Mouse (Mus musculus): ENCODE measurements at regions not wholly inside any gene's neighbourhood (a gene's known extent, or its start where the extent isn't known, plus 50 kb on each side); places are given as distances from the start of the nearest gene placed in this dataset. TPM values are rescaled to one million over a fixed set of nuclear protein-coding genes. Genes with fewer than 3 reads are reported as not detected.

GRCm38 (mm10) chr5:120365950-120366467 is 65.5 kb upstream of the Lhx5 start:
- no peak overlapping the region for H3K4me2 ChIP-seq (ENCODE audit: low read depth, low read length)
- ATAC-seq (ENCODE audit: low read depth): no peak
- WGBS: 41% methylated on average over 10 of the region's 10 CpGs
- no peaks in the 10 kb centered on the region for H3K27me3 ChIP-seq (ENCODE audit: control insufficient read depth, insufficient read depth, low read depth, low read length)
- H3K36me3 ChIP-seq (ENCODE audit: control insufficient read depth, insufficient read depth, low read length): no peaks in the 10 kb centered on the region
- no peaks in the 10 kb centered on the region for H3K9me3 ChIP-seq (ENCODE audit: control insufficient read depth, low read length)
- no peaks in the 10 kb centered on the region for H3K4me1 ChIP-seq (replicated peaks; ENCODE audit: control insufficient read depth, insufficient read depth, low read length)
- no peak overlapping the region for H3K4me3 ChIP-seq (ENCODE audit: low read length)
- H3K9ac ChIP-seq (ENCODE audit: low read length): no peak overlapping the region
- H3K27ac ChIP-seq (ENCODE audit: low read length): no peak overlapping the region

GRCm38 (mm10) chr5:120368797-120369196 is 62.7 kb upstream of the Lhx5 start:
- Histone ChIP-seq H3K27ac (ENCODE audit: low read length) (no peak overlapping the region), H3K9me3 (ENCODE audit: control insufficient read depth, low read length) (no peaks in the 10 kb centered on the region), H3K4me2 (ENCODE audit: low read depth, low read length) (no peak overlapping the region), H3K36me3 (ENCODE audit: control insufficient read depth, insufficient read depth, low read length) (no peaks in the 10 kb centered on the region), H3K4me3 (ENCODE audit: low read length) (no peak overlapping the region), H3K9ac (ENCODE audit: low read length) (no peak overlapping the region), H3K4me1 (replicated peaks; ENCODE audit: control insufficient read depth, insufficient read depth, low read length) (no peaks in the 10 kb centered on the region), H3K27me3 (ENCODE audit: control insufficient read depth, insufficient read depth, low read depth, low read length) (no peaks in the 10 kb centered on the region; the same call in 1 of the 2 replicates)
- 87% methylated on average over 1 of the region's 1 CpGs for WGBS
- no peak for ATAC-seq (ENCODE audit: low read depth)

DNA sequence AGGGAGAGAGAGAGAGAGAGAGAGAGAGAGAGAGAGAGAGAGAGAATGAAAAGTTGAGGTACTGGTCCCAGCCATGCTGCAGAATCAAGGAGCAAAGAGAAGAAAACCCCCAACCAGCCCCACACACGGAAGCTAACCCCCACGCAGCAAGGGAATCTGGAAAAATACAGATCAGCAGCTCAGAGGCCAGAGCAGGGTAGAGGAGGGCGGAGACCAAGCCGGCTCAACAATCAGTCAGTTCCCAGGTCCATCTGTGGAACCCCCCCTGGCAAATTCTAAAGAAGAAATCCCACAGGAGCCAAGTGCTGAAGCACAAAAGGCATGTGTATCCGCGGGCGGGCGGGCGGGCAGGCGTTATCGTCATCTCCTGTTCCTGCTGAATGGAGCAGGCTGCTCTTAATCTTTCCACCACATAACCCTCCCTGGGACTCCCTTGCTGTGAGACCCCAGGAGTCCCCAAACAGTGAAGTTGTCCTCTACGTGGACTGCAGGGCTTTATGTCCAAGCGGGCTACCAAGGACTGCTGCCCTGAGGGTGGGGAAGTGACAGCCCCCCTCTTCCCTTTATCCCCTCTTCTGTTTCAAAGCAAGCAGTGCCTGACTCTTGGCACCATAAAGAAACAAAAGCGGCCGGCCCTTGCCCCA is 60.2 kb upstream of the Lhx5 start:
- Histone ChIP-seq H3K27me3 (ENCODE audit: control insufficient read depth, insufficient read depth, low read depth, low read length) (no peaks in the 10 kb centered on the region; the same call in 1 of the 2 replicates), H3K4me2 (ENCODE audit: low read depth, low read length) (no peak overlapping the region), H3K4me3 (ENCODE audit: low read length) (no peak overlapping the region), H3K36me3 (ENCODE audit: control insufficient read depth, insufficient read depth, low read length) (no peaks in the 10 kb centered on the region), H3K4me1 (replicated peaks; ENCODE audit: control insufficient read depth, insufficient read depth, low read length) (no peaks in the 10 kb centered on the region), H3K27ac (ENCODE audit: low read length) (no peak overlapping the region), H3K9me3 (ENCODE audit: control insufficient read depth, low read length) (no peaks in the 10 kb centered on the region), H3K9ac (ENCODE audit: low read length) (no peak overlapping the region)
- no peak for ATAC-seq (ENCODE audit: low read depth)
- 8% methylated on average over 15 of the region's 15 CpGs for WGBS

DNA sequence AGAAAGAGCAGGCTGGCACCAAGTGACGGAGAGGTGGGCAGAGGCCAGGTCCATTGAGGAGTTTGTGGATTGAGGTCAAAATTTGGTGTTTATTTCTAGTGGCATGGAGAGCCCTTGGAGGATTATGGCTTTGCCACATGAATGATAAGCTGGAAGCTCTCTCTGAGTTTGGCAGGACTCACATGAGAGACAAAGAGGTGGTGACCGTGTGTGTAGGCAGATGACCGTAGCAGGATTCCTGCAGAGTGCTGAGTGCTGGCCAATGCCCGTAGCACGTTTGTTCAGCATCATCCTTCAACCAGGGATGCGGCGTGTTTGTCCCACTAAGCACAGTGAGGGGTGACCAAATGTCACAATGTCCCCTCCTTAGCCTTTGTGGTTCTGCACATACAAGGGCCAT is 58.1 kb upstream of the Lhx5 start:
- 78% methylated on average over 7 of the region's 7 CpGs for WGBS
- Histone ChIP-seq H3K4me3 (ENCODE audit: low read length) (no peak overlapping the region), H3K36me3 (ENCODE audit: control insufficient read depth, insufficient read depth, low read length) (no peaks in the 10 kb centered on the region), H3K9ac (ENCODE audit: low read length) (no peak overlapping the region), H3K4me2 (ENCODE audit: low read depth, low read length) (no peak overlapping the region), H3K27me3 (ENCODE audit: control insufficient read depth, insufficient read depth, low read depth, low read length) (no peaks in the 10 kb centered on the region; the same call in 1 of the 2 replicates), H3K9me3 (ENCODE audit: control insufficient read depth, low read length) (no peaks in the 10 kb centered on the region), H3K4me1 (replicated peaks; ENCODE audit: control insufficient read depth, insufficient read depth, low read length) (no peaks in the 10 kb centered on the region), H3K27ac (ENCODE audit: low read length) (no peak overlapping the region)
- ATAC-seq (ENCODE audit: low read depth): no peak

Small RNA genes in the stretch of these regions (microRNA-seq; reads per million reads assigned to microRNA genes)
- gene Gm26474: not detected
